ENCODE assay signal across 11 mouse cellular contexts in the genomic region with DNA sequence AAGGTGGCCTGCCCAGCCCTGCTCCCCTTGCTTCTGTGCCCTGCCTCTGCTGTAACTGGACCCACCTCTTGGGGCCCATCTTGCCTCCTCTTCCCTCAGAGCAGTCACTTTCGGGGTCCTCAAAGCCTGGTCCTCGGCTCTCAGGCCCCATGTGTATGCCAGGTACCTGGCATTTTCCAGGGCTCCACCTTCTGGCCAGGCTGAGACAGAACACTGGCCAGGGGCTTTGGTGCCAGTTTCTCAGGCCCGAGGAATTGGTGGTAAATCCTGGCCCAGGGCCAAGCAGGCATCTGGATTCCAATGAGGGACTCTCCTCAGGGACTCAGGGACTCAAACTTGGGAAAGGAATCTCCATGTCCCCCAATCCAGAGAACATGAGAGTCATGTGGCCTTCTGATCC. TPM values are rescaled to one million over a fixed set of nuclear protein-coding genes. Genes with fewer than 3 reads are reported as not detected.
A peak's percentile ranks its signal among the peaks of the same experiment; 100 is the strongest.
DNase-seq lines count a peak whose midpoint lies in the region; ATAC-seq and TF ChIP-seq lines count a peak whose summit lies in the region.
"Had no signal": no experiment of that assay in that cellular context is flagged by ENCODE, and none has a peak within 500 bp of the region (broad histone marks: within the 10 kb centered on the region; RNA-seq: fewer than 3 reads in every experiment).

No protein-coding gene starts in this region.

- H3K27me3 ChIP-seq in forebrain, embryonic 14.5 days (replicated peaks; ENCODE audit: control insufficient read depth, insufficient read depth, low read length), result no peaks in the 10 kb centered on the region
- no peaks in the 10 kb centered on the region for H3K27me3 ChIP-seq in forebrain, embryonic 11.5 days (ENCODE audit: control insufficient read depth, insufficient read depth, low read length)
- H3K27me3 ChIP-seq in thymus, adult 2 months (ENCODE audit: control insufficient read depth, insufficient read depth, low read length), result no peaks in the 10 kb centered on the region
- H3K27me3 ChIP-seq in hindbrain, embryonic 14.5 days (ENCODE audit: control insufficient read depth, insufficient read depth, low read length), result no peaks in the 10 kb centered on the region
- H3K27me3 ChIP-seq: forebrain, embryonic 15.5 days; hindbrain, embryonic 15.5 days had no signal

- no peaks in the 10 kb centered on the region for H3K36me3 ChIP-seq in forebrain, embryonic 14.5 days (ENCODE audit: control insufficient read depth, insufficient read depth, low read length)
- H3K36me3 ChIP-seq in forebrain, embryonic 11.5 days (ENCODE audit: control insufficient read depth, insufficient read depth, low read length), result no peaks in the 10 kb centered on the region
- H3K36me3 ChIP-seq in thymus, adult 2 months (ENCODE audit: control insufficient read depth, insufficient read depth, low read length), result no peaks in the 10 kb centered on the region
- H3K36me3 ChIP-seq in hindbrain, embryonic 14.5 days (replicated peaks; ENCODE audit: control insufficient read depth, insufficient read depth), result no peaks in the 10 kb centered on the region
- H3K36me3 ChIP-seq: forebrain, embryonic 15.5 days; hindbrain, embryonic 15.5 days had no signal

- DNase-seq in forebrain, embryonic 14.5 days (ENCODE audit: low spot score), result peak; percentile 20
- no peak for DNase-seq in forebrain, embryonic 11.5 days (ENCODE audit: low spot score)
- DNase-seq in left cerebral cortex, postnatal 4 days, result peak; percentile 72
- DNase-seq in left cerebral cortex, adult 18-20 months (ENCODE audit: low spot score in 2 of 2), result no peak
- DNase-seq in thymus, adult 2 months, result no peak
- DNase-seq in thymus, postnatal 25 days, result no peak
- DNase-seq in kidney, postnatal 4 days, result peak; percentile 37 to 57
- no peak for DNase-seq in hindbrain, embryonic 14.5 days (ENCODE audit: low spot score)

- H3K4me1 ChIP-seq in forebrain, embryonic 14.5 days (ENCODE audit: control insufficient read depth, insufficient read depth, low read length), result no peaks in the 10 kb centered on the region
- no peaks in the 10 kb centered on the region for H3K4me1 ChIP-seq in forebrain, embryonic 11.5 days (replicated peaks; ENCODE audit: control insufficient read depth, insufficient read depth, low read length)
- 0 out of 2 replicates have a peak, but pooled peaks cover 3% of the 10 kb centered on the region for H3K4me1 ChIP-seq in thymus, adult 2 months (replicated peaks; ENCODE audit: control insufficient read depth, insufficient read depth, low read length)
- H3K4me1 ChIP-seq in hindbrain, embryonic 14.5 days (replicated peaks; ENCODE audit: control insufficient read depth, insufficient read depth, low read length), result no peaks in the 10 kb centered on the region

- no peak overlapping the region for H3K27ac ChIP-seq in forebrain, embryonic 14.5 days (ENCODE audit: low read depth, low read length)
- H3K27ac ChIP-seq in forebrain, embryonic 11.5 days (ENCODE audit: low read depth, low read length), result no peak overlapping the region
- no peak overlapping the region for H3K27ac ChIP-seq in thymus, adult 2 months (ENCODE audit: control insufficient read depth, insufficient read depth, low read length)
- H3K27ac ChIP-seq in hindbrain, embryonic 14.5 days, result no peak overlapping the region
- H3K27ac ChIP-seq: forebrain, embryonic 15.5 days; hindbrain, embryonic 15.5 days had no signal

- no peak for TF ChIP-seq POLR2A in thymus, adult 2 months (IDR thresholded peaks at IDR 0.05; ENCODE audit: control insufficient read depth, extremely low read depth, insufficient read depth, low read length, poor library complexity)

- H3K9me3 ChIP-seq in forebrain, embryonic 14.5 days (replicated peaks; ENCODE audit: control insufficient read depth, low read length), result no peaks in the 10 kb centered on the region
- no peaks in the 10 kb centered on the region for H3K9me3 ChIP-seq in forebrain, embryonic 11.5 days (ENCODE audit: control insufficient read depth, low read length)
- no peaks in the 10 kb centered on the region for H3K9me3 ChIP-seq in hindbrain, embryonic 14.5 days (ENCODE audit: control insufficient read depth, low read length)
- H3K9me3 ChIP-seq: forebrain, embryonic 15.5 days; hindbrain, embryonic 15.5 days had no signal

- intact Hi-C loops in left cerebral cortex, postnatal 4 days (cut with DNase I), result loop anchor here (5.0 kb wide), 3 partner anchors 53 to 528 kb away; no protein-coding TSS in a partner anchor

- ATAC-seq in forebrain, embryonic 14.5 days, result no peak
- ATAC-seq in forebrain, embryonic 11.5 days (replicated peaks; ENCODE audit: low FRiP score), result no peak
- no peak for ATAC-seq in hindbrain, embryonic 14.5 days (ENCODE audit: low FRiP score)
- ATAC-seq: activated CD4-positive, CD25-positive, alpha-beta regulatory T cell, adult 4 months; forebrain, embryonic 15.5 days had no signal

- no peak overlapping the region for H3K4me3 ChIP-seq in forebrain, embryonic 14.5 days (ENCODE audit: low read depth, low read length)
- no peak overlapping the region for H3K4me3 ChIP-seq in forebrain, embryonic 11.5 days (ENCODE audit: low read depth, low read length)
- H3K4me3 ChIP-seq in thymus, adult 2 months (ENCODE audit: control insufficient read depth, insufficient read depth, low read length), result no peak overlapping the region
- H3K4me3 ChIP-seq in hindbrain, embryonic 14.5 days (replicated peaks; ENCODE audit: low read length), result no peak overlapping the region
- H3K4me3 ChIP-seq: forebrain, embryonic 15.5 days; hindbrain, embryonic 15.5 days had no signal

- 61% methylated on average over 3 of the region's 3 CpGs for WGBS in forebrain, embryonic 14.5 days
- WGBS in forebrain, embryonic 11.5 days, result 64% methylated on average over 3 of the region's 3 CpGs
- 59% methylated on average over 3 of the region's 3 CpGs for WGBS in thymus, adult 2 months
- WGBS in hindbrain, embryonic 14.5 days, result 63% methylated on average over 3 of the region's 3 CpGs

- H3K4me2 ChIP-seq in forebrain, embryonic 14.5 days (ENCODE audit: low read length), result no peak overlapping the region
- no peak overlapping the region for H3K4me2 ChIP-seq in forebrain, embryonic 11.5 days (ENCODE audit: low read depth, low read length, severe bottlenecking)
- H3K4me2 ChIP-seq in hindbrain, embryonic 14.5 days (replicated peaks), result no peak overlapping the region
- H3K4me2 ChIP-seq: forebrain, embryonic 15.5 days; hindbrain, embryonic 15.5 days had no signal

- 0 out of 2 replicates have a peak, but pooled peaks have one; percentile 24 for TF ChIP-seq CTCF in thymus, adult 2 months (IDR thresholded peaks at IDR 0.05; ENCODE audit: borderline replicate concordance, control insufficient read depth, extremely low read depth, insufficient read depth, low read length, poor library complexity)

- no peak overlapping the region for H3K9ac ChIP-seq in forebrain, embryonic 14.5 days (ENCODE audit: low read length)
- no peak overlapping the region for H3K9ac ChIP-seq in forebrain, embryonic 11.5 days (ENCODE audit: low read length)
- no peak overlapping the region for H3K9ac ChIP-seq in hindbrain, embryonic 14.5 days
- H3K9ac ChIP-seq: forebrain, embryonic 15.5 days; hindbrain, embryonic 15.5 days had no signal

RNA-seq across cellular contexts. Expression of a gene that starts 34.9 kb away (rescaled TPM):
- 5.5 and 6.0 TPM in 2 replicates for polyA plus RNA-seq in forebrain, embryonic 14.5 days (2014; fragmentation: Nextera tagmentation; extraction: Ambion mirVana)
- 9.1 and 10.6 TPM in 2 replicates for polyA plus RNA-seq in forebrain, embryonic 11.5 days (2014; fragmentation: Nextera tagmentation; extraction: Ambion mirVana)
- 10 to 100 TPM; 17.2 to 18.3 TPM for total RNA-seq in left cerebral cortex, postnatal 4 days (2021)
- total RNA-seq in left cerebral cortex, adult 18-20 months (2021), result 10 to 100 TPM; 28.0 to 28.1 TPM
- 38.4 and 40.9 TPM in 2 replicates for polyA plus RNA-seq in thymus, adult 2 months (2012; rRNA removed)
- polyA plus RNA-seq in hindbrain, embryonic 14.5 days (2014; fragmentation: Nextera tagmentation; extraction: Ambion mirVana), result 7.0 and 7.1 TPM in 2 replicates

RNA-seq across cellular contexts. Expression of a gene that starts 57.2 kb away (rescaled TPM):
- polyA plus RNA-seq in forebrain, embryonic 14.5 days (2014; fragmentation: Nextera tagmentation; extraction: Ambion mirVana), result 16.9 and 20.8 TPM in 2 replicates
- polyA plus RNA-seq in forebrain, embryonic 11.5 days (2014; fragmentation: Nextera tagmentation; extraction: Ambion mirVana), result 17.3 and 20.1 TPM in 2 replicates
- 10 to 100 TPM; 47.6 to 48.3 TPM for total RNA-seq in left cerebral cortex, postnatal 4 days (2021)
- total RNA-seq in left cerebral cortex, adult 18-20 months (2021), result 10 to 100 TPM; 58.3 to 60.9 TPM
- 32.1 and 37.0 TPM in 2 replicates for polyA plus RNA-seq in thymus, adult 2 months (2012; rRNA removed)
- polyA plus RNA-seq in hindbrain, embryonic 14.5 days (2014; fragmentation: Nextera tagmentation; extraction: Ambion mirVana), result 27.0 and 28.0 TPM in 2 replicates

Comparison
In these comparisons a context has a peak if more than half of its experiments do, and no peak if none do; other contexts are left out.
1. DNase-seq: peak in forebrain, embryonic 14.5 days (single experiment), left cerebral cortex, postnatal 4 days (single experiment) and kidney, postnatal 4 days (2 of 2); none in forebrain, embryonic 11.5 days (single experiment), left cerebral cortex, adult 18-20 months (0 of 2), thymus, adult 2 months (single experiment), thymus, postnatal 25 days (single experiment) and hindbrain, embryonic 14.5 days (single experiment).